In genomic region chr1:85838056-85838455, GRCm38 (mm10) we compare ENCODE assay signal across 8 mouse cellular contexts. TPM values are rescaled to one million over a fixed set of nuclear protein-coding genes. Genes with fewer than 3 reads are reported as not detected.
A peak's percentile ranks its signal among the peaks of the same experiment; 100 is the strongest.
DNase-seq lines count a peak whose midpoint lies in the region; ATAC-seq and TF ChIP-seq lines count a peak whose summit lies in the region.
"Had no signal": no experiment of that assay in that cellular context is flagged by ENCODE, and none has a peak within 500 bp of the region (broad histone marks: within the 10 kb centered on the region; RNA-seq: fewer than 3 reads in every experiment).

No protein-coding gene starts in this region.

- H3K36me3 ChIP-seq in lung, embryonic 14.5 days (ENCODE audit: insufficient read depth): peaks cover 22% of the 10 kb centered on the region
- H3K36me3 ChIP-seq in stomach, postnatal 0 days (ENCODE audit: control insufficient read depth, insufficient read depth, low read length): peaks cover 6% of the 10 kb centered on the region; the same call in 1 of the 2 replicates
- H3K36me3 ChIP-seq in midbrain, embryonic 10.5 days: peaks cover 54% of the 10 kb centered on the region

- no peaks in the 10 kb centered on the region for H3K27me3 ChIP-seq in lung, embryonic 14.5 days (ENCODE audit: insufficient read depth, low read length)
- no peaks in the 10 kb centered on the region for H3K27me3 ChIP-seq in stomach, postnatal 0 days (ENCODE audit: control insufficient read depth, insufficient read depth, low read length)
- no peaks in the 10 kb centered on the region for H3K27me3 ChIP-seq in midbrain, embryonic 10.5 days (ENCODE audit: low read depth, poor library complexity, severe bottlenecking)

- H3K4me3 ChIP-seq in lung, embryonic 14.5 days (ENCODE audit: low read depth, low read length): no peak overlapping the region
- no peak overlapping the region for H3K4me3 ChIP-seq in stomach, postnatal 0 days (ENCODE audit: low read depth, low read length)
- H3K4me3 ChIP-seq in midbrain, embryonic 10.5 days: no peak overlapping the region

- no peaks in the 10 kb centered on the region for H3K9me3 ChIP-seq in lung, embryonic 14.5 days (ENCODE audit: low read depth, low read length)
- H3K9me3 ChIP-seq in stomach, postnatal 0 days (ENCODE audit: control insufficient read depth, low read length): no peaks in the 10 kb centered on the region
- no peaks in the 10 kb centered on the region for H3K9me3 ChIP-seq in midbrain, embryonic 10.5 days (replicated peaks)

- TF ChIP-seq CTCF in lung, embryonic 14.5 days (IDR thresholded peaks at IDR 0.05; ENCODE audit: low read depth): no peak
- TF ChIP-seq CTCF in stomach, postnatal 0 days (IDR thresholded peaks at IDR 0.05; ENCODE audit: low read depth): no peak

- H3K4me1 ChIP-seq in lung, embryonic 14.5 days (ENCODE audit: insufficient read depth): 0 out of 2 replicates have a peak, but pooled peaks cover 6% of the 10 kb centered on the region
- H3K4me1 ChIP-seq in stomach, postnatal 0 days (replicated peaks; ENCODE audit: control insufficient read depth, insufficient read depth): peaks cover 2% of the 10 kb centered on the region
- no peaks in the 10 kb centered on the region for H3K4me1 ChIP-seq in midbrain, embryonic 10.5 days

- ATAC-seq in lung, embryonic 14.5 days (ENCODE audit: insufficient read depth): peak; percentile 89
- peak; percentile 93 for ATAC-seq in stomach, postnatal 0 days (ENCODE audit: low FRiP score, low TSS enrichment)
- ATAC-seq: forebrain, embryonic 14.5 days had no signal

- DNase-seq in spleen, postnatal 36 days (ENCODE audit: low spot score in 2 of 2): peak; percentile 69 to 72
- no peak for DNase-seq in spleen, adult 18-20 months
- DNase-seq in c-Kit-positive CD71-negative TER-119-negative erythroid progenitor cells, embryonic 14.5 days (ENCODE audit: low read depth): peak; percentile 26
- peak; percentile 52 for DNase-seq in lung, embryonic 14.5 days
- peak; percentile 47 for DNase-seq in stomach, postnatal 0 days (ENCODE audit: low spot score)
- no peak for DNase-seq in midbrain, embryonic 10.5 days (ENCODE audit: low spot score)
- DNase-seq in kidney, postnatal 14 days: no peak

- 16% methylated on average over 4 of the region's 4 CpGs for WGBS in lung, embryonic 14.5 days
- 17% methylated on average over 4 of the region's 4 CpGs for WGBS in stomach, postnatal 0 days
- 88% methylated on average over 4 of the region's 4 CpGs for WGBS in midbrain, embryonic 10.5 days

- H3K9ac ChIP-seq in lung, embryonic 14.5 days: no peak overlapping the region
- H3K9ac ChIP-seq in stomach, postnatal 0 days (ENCODE audit: low read length): no peak overlapping the region

- peak overlapping the region; percentile 79; the same call in 1 of the 2 replicates for H3K27ac ChIP-seq in lung, embryonic 14.5 days (ENCODE audit: low read depth)
- H3K27ac ChIP-seq in stomach, postnatal 0 days (replicated peaks): peak overlapping the region; percentile 59; the same call in 1 of the 2 replicates
- no peak overlapping the region for H3K27ac ChIP-seq in midbrain, embryonic 10.5 days (replicated peaks)

- H3K4me2 ChIP-seq in lung, embryonic 14.5 days: no peak overlapping the region
- H3K4me2 ChIP-seq in stomach, postnatal 0 days (replicated peaks; ENCODE audit: low read depth): no peak overlapping the region

- no peak for TF ChIP-seq EP300 in stomach, postnatal 0 days (optimal IDR thresholded peaks at IDR 0.05)

RNA-seq across cellular contexts. Expression of gene Cab39, which starts 44.8 kb away (rescaled TPM):
- polyA plus RNA-seq in lung, embryonic 14.5 days (2014; fragmentation: Nextera tagmentation; extraction: Ambion mirVana): 47.0 and 49.3 TPM in 2 replicates
- 29.0 and 33.3 TPM in 2 replicates for polyA plus RNA-seq in stomach, postnatal 0 days (2015; fragmentation: Nextera tagmentation; extraction: Ambion mirVana)
- 35.5 and 40.6 TPM in 2 replicates for polyA plus RNA-seq in midbrain, embryonic 10.5 days (2016; fragmentation: Nextera tagmentation; extraction: Ambion mirVana)

RNA-seq across cellular contexts. Expression of gene Itm2c, which starts 56.0 kb away (rescaled TPM):
- polyA plus RNA-seq in lung, embryonic 14.5 days (2014; fragmentation: Nextera tagmentation; extraction: Ambion mirVana): 99.5 and 107 TPM in 2 replicates
- 134 and 147 TPM in 2 replicates for polyA plus RNA-seq in stomach, postnatal 0 days (2015; fragmentation: Nextera tagmentation; extraction: Ambion mirVana)
- polyA plus RNA-seq in midbrain, embryonic 10.5 days (2016; fragmentation: Nextera tagmentation; extraction: Ambion mirVana): 121 and 137 TPM in 2 replicates

RNA-seq across cellular contexts. Expression of gene A630001G21Rik, which starts 59.6 kb away (rescaled TPM):
- polyA plus RNA-seq in lung, embryonic 14.5 days (2014; fragmentation: Nextera tagmentation; extraction: Ambion mirVana): 1.4 and 1.8 TPM in 2 replicates
- polyA plus RNA-seq in stomach, postnatal 0 days (2015; fragmentation: Nextera tagmentation; extraction: Ambion mirVana): 0.50 and 0.72 TPM in 2 replicates
- 1.1 and 1.2 TPM in 2 replicates for polyA plus RNA-seq in midbrain, embryonic 10.5 days (2016; fragmentation: Nextera tagmentation; extraction: Ambion mirVana)

Comparison
In these comparisons a context has a peak if more than half of its experiments do, and no peak if none do; other contexts are left out.
1. DNase-seq: peak in spleen, postnatal 36 days (2 of 2), c-Kit-positive CD71-negative TER-119-negative erythroid progenitor cells, embryonic 14.5 days (single experiment), lung, embryonic 14.5 days (single experiment) and stomach, postnatal 0 days (single experiment); none in spleen, adult 18-20 months (0 of 2), midbrain, embryonic 10.5 days (single experiment) and kidney, postnatal 14 days (single experiment).